10 mouse cellular contexts compared by ENCODE assay signal in the genomic region with DNA sequence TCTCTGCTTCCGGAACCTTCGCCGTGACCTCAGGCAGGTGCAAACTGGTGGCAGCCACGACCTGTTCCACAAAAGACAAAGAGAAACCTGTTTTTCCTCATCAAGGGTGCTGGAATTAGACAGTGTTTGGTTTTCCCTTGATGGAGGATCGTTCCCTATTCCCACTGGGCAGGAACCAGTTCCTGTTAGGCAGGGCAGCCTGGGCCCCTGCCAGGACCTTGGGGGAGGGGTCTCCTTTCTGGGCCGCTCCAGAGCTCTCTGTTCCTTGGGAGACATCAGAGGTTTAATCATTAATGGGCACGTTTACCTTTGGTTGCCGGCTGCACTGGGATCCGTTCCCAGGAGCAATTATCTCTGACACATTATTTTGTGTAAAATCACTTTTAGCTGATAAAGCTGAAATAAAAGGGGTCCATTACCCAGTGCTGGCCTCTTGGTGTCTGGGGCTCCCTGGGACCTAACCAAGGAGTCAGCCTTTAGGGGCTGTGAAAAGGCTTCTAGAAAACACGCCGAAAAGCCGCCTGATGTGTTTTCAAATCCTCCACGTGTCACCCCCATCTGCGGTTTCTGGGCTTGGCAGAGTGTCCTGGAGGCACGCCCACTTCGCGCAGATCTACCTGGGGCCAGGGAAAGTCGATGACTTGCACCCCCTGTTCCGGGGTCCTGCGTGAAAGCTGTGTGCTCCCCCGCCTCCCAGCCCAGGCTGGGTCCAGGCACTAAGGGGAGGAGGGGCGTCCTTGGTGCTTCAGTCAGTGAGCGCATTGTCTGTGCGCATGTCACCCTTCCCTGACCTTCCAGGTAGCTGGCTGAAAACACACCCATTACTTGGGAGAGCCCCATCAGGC. TPM values are rescaled to one million over a fixed set of nuclear protein-coding genes. Genes with fewer than 3 reads are reported as not detected.
A peak's percentile ranks its signal among the peaks of the same experiment; 100 is the strongest.
DNase-seq lines count a peak whose midpoint lies in the region; ATAC-seq lines count a peak whose summit lies in the region.
"Had no signal": no experiment of that assay in that cellular context is flagged by ENCODE, and none has a peak within 500 bp of the region (broad histone marks: within the 10 kb centered on the region; RNA-seq: fewer than 3 reads in every experiment).

No protein-coding gene starts in this region.

- H3K4me2 ChIP-seq in heart, embryonic 11.5 days: no peak overlapping the region
- H3K4me2 ChIP-seq: neural tube, embryonic 12.5 days had no signal

- peak; percentile 56 to 75 for DNase-seq in cerebellum, postnatal 14 days
- DNase-seq in cerebellum, adult 11 months: no peak
- peak; percentile 76 for DNase-seq in ES-CJ7 (ENCODE audit: low read depth, low spot score)
- no peak for DNase-seq in limb, embryonic 10.5 days (ENCODE audit: low spot score)
- peak; percentile 66 for DNase-seq in ovary, postnatal 10 days (ENCODE audit: low spot score)
- DNase-seq in retina, postnatal 1 day: no peak
- DNase-seq in spleen, postnatal 14 days (ENCODE audit: low spot score in 2 of 2): no peak

- H3K4me3 ChIP-seq in heart, embryonic 11.5 days (ENCODE audit: low read depth, low read length): no peak overlapping the region
- H3K4me3 ChIP-seq in limb, embryonic 10.5 days: no peak overlapping the region
- H3K4me3 ChIP-seq: erythroblast, embryonic 14.5 days; neural tube, embryonic 12.5 days had no signal

- no peak overlapping the region for H3K9ac ChIP-seq in heart, embryonic 11.5 days (ENCODE audit: low read depth, low read length)
- H3K9ac ChIP-seq: neural tube, embryonic 12.5 days had no signal

- no peaks in the 10 kb centered on the region for H3K27me3 ChIP-seq in heart, embryonic 11.5 days (ENCODE audit: control insufficient read depth, insufficient read depth, low read length)
- H3K27me3 ChIP-seq in limb, embryonic 10.5 days (ENCODE audit: low read depth, poor library complexity, severe bottlenecking): no peaks in the 10 kb centered on the region
- H3K27me3 ChIP-seq: neural tube, embryonic 12.5 days had no signal

- 44% methylated on average over 24 of the region's 24 CpGs for WGBS in heart, embryonic 11.5 days (ENCODE audit: insufficient replicate concordance)
- 53% methylated on average over 24 of the region's 24 CpGs for WGBS in limb, embryonic 10.5 days

- H3K9me3 ChIP-seq in heart, embryonic 11.5 days (replicated peaks; ENCODE audit: control insufficient read depth, low read length): no peaks in the 10 kb centered on the region
- no peaks in the 10 kb centered on the region for H3K9me3 ChIP-seq in limb, embryonic 10.5 days (replicated peaks)
- H3K9me3 ChIP-seq: neural tube, embryonic 12.5 days had no signal

- H3K36me3 ChIP-seq in heart, embryonic 11.5 days (ENCODE audit: control insufficient read depth, insufficient read depth, low read length): no peaks in the 10 kb centered on the region
- H3K36me3 ChIP-seq in limb, embryonic 10.5 days: no peaks in the 10 kb centered on the region
- H3K36me3 ChIP-seq: neural tube, embryonic 12.5 days had no signal

- ATAC-seq in heart, embryonic 11.5 days (replicated peaks; ENCODE audit: insufficient number of reproducible peaks, low FRiP score, low TSS enrichment): no peak

- H3K4me1 ChIP-seq in heart, embryonic 11.5 days (ENCODE audit: control insufficient read depth, insufficient read depth, low read length): peaks cover 49% of the 10 kb centered on the region
- peaks cover 53% of the 10 kb centered on the region for H3K4me1 ChIP-seq in limb, embryonic 10.5 days

- H3K27ac ChIP-seq in heart, embryonic 11.5 days (ENCODE audit: low read depth, low read length): peak overlapping the region; percentile 50; the same call in 1 of the 2 replicates
- H3K27ac ChIP-seq in limb, embryonic 10.5 days: peak overlapping the region; percentile 76
- H3K27ac ChIP-seq: neural tube, embryonic 12.5 days had no signal

RNA-seq across cellular contexts. Expression of a gene that starts 29.0 kb away (rescaled TPM):
- polyA plus RNA-seq in heart, embryonic 11.5 days (2014; fragmentation: Nextera tagmentation; extraction: Ambion mirVana): 15.8 and 16.5 TPM in 2 replicates
- polyA plus RNA-seq in limb, embryonic 10.5 days (2016; fragmentation: Nextera tagmentation; extraction: Ambion mirVana): 4.8 and 6.0 TPM in 2 replicates

RNA-seq across cellular contexts. Expression of a gene that starts 29.8 kb away (rescaled TPM):
- polyA plus RNA-seq in heart, embryonic 11.5 days (2014; fragmentation: Nextera tagmentation; extraction: Ambion mirVana): 1,282 and 1,314 TPM in 2 replicates
- 608 and 623 TPM in 2 replicates for polyA plus RNA-seq in limb, embryonic 10.5 days (2016; fragmentation: Nextera tagmentation; extraction: Ambion mirVana)

RNA-seq across cellular contexts. Expression of a gene that starts 34.4 kb away (rescaled TPM):
- polyA plus RNA-seq in heart, embryonic 11.5 days (2014; fragmentation: Nextera tagmentation; extraction: Ambion mirVana): 0.23 and 0.31 TPM in 2 replicates
- 0.65 and 0.69 TPM in 2 replicates for polyA plus RNA-seq in limb, embryonic 10.5 days (2016; fragmentation: Nextera tagmentation; extraction: Ambion mirVana)
- polyA plus RNA-seq: erythroblast, embryonic 14.5 days had no signal

RNA-seq across cellular contexts. Expression of a gene that starts 44.2 kb away (rescaled TPM):
- 1.2 and 1.5 TPM in 2 replicates for polyA plus RNA-seq in heart, embryonic 11.5 days (2014; fragmentation: Nextera tagmentation; extraction: Ambion mirVana)
- not detected in 2 replicates for polyA plus RNA-seq in limb, embryonic 10.5 days (2016; fragmentation: Nextera tagmentation; extraction: Ambion mirVana)
- polyA plus RNA-seq: erythroblast, embryonic 14.5 days; neural tube, embryonic 12.5 days had no signal

Comparison
In these comparisons a context has a peak if more than half of its experiments do, and no peak if none do; other contexts are left out.
1. DNase-seq: peak in cerebellum, postnatal 14 days (2 of 2), ES-CJ7 (single experiment) and ovary, postnatal 10 days (single experiment); none in cerebellum, adult 11 months (single experiment), limb, embryonic 10.5 days (single experiment), retina, postnatal 1 day (single experiment) and spleen, postnatal 14 days (0 of 2).